Mouse (Mus musculus): Measurements from ENCODE around the gene Lmnb2. TPM values are rescaled to one million over a fixed set of nuclear protein-coding genes. Genes with fewer than 3 reads are reported as not detected.

The Lmnb2 gene
- polyA plus RNA-seq, 2 experiments: 2.8 to 11.3 TPM

- DNase-seq (ENCODE audit: low read depth in 3 of 3, low spot score in 3 of 3) (no peak), ATAC-seq (ENCODE audit: insufficient read depth) (no peak)
- H3K27me3 ChIP-seq (ENCODE audit: control insufficient read depth, insufficient read depth, low read length): peaks cover 53% of the 10 kb centered on the region
- no peaks in the 10 kb centered on the region for H3K9me3 ChIP-seq (ENCODE audit: control insufficient read depth, low read length)
- H3K4me2 ChIP-seq (ENCODE audit: low read depth): peak overlapping the region; percentile 90
- H3K9ac ChIP-seq (replicated peaks): no peak overlapping the region
- H3K27ac ChIP-seq: no peak overlapping the region
- H3K36me3 ChIP-seq (replicated peaks; ENCODE audit: control insufficient read depth, insufficient read depth, low read depth): no peaks in the 10 kb centered on the region
- WGBS (ENCODE audit: insufficient replicate concordance): 1% methylated on average over 45 of the region's 45 CpGs
- peak overlapping the region; percentile 40 to 42 for H3K4me3 ChIP-seq (ENCODE audit: insufficient read depth in 1 of 2, low read depth in 2 of 2, low read length in 2 of 2)
- TF ChIP-seq CTCF (IDR thresholded peaks at IDR 0.05; ENCODE audit: low read depth): no peak
- TF ChIP-seq EP300 (IDR thresholded peaks at IDR 0.05; ENCODE audit: low read depth): no peak
- H3K4me1 ChIP-seq (replicated peaks; ENCODE audit: control insufficient read depth in 2 of 2, insufficient read depth in 2 of 2, low read length in 1 of 2): peaks cover 11 to 13% of the 10 kb centered on the region in 2 experiments
Observed at GRCm38 (mm10) chr10:80930361-80931152, 12.5 kb upstream of the Lmnb2 start.

GRCm38 (mm10) chr10:80929299-80930226, 11.5 kb upstream of the Lmnb2 start, which contains the start of gene Gadd45b:
Gene Gadd45b, plus strand, starts transcription at chr10:80930073.
- H3K9me3 ChIP-seq (ENCODE audit: control insufficient read depth, low read length): no peaks in the 10 kb centered on the region
- peak within 1 kb of the TSS; percentile 90 for H3K4me2 ChIP-seq (ENCODE audit: low read depth)
- peak; percentile 94 to 95 (median 95) for DNase-seq (ENCODE audit: low read depth in 3 of 3, low spot score in 3 of 3)
- H3K36me3 ChIP-seq (replicated peaks; ENCODE audit: control insufficient read depth, insufficient read depth, low read depth): no peaks in the 10 kb centered on the region
- H3K4me1 ChIP-seq (replicated peaks; ENCODE audit: control insufficient read depth in 2 of 2, insufficient read depth in 2 of 2, low read length in 1 of 2): peaks cover 11 to 13% of the 10 kb centered on the region in 2 experiments
- H3K4me3 ChIP-seq (ENCODE audit: insufficient read depth in 1 of 2, low read depth in 2 of 2, low read length in 2 of 2): peak within 1 kb of the TSS; percentile 56 to 57
- H3K9ac ChIP-seq (replicated peaks): peak within 1 kb of the TSS; percentile 34
- H3K27ac ChIP-seq: no peak within 1 kb of the TSS
- peaks cover 46% of the 10 kb centered on the region for H3K27me3 ChIP-seq (ENCODE audit: control insufficient read depth, insufficient read depth, low read length)
- TF ChIP-seq EP300 (IDR thresholded peaks at IDR 0.05; ENCODE audit: low read depth): no peak
- no peak for TF ChIP-seq CTCF (IDR thresholded peaks at IDR 0.05; ENCODE audit: low read depth)
- WGBS (ENCODE audit: insufficient replicate concordance): under 1% methylated on average over 56 of the region's 56 CpGs
- peak; percentile 85 for ATAC-seq (ENCODE audit: insufficient read depth)

- DNase-seq (ENCODE audit: low read depth in 3 of 3, low spot score in 3 of 3) (peak; percentile 58 to 69 (median 64)), ATAC-seq (ENCODE audit: insufficient read depth) (peak; percentile 36; the same call in 1 of the 2 replicates)
- H3K27ac ChIP-seq: no peak overlapping the region
- no peaks in the 10 kb centered on the region for H3K36me3 ChIP-seq (replicated peaks; ENCODE audit: control insufficient read depth, insufficient read depth, low read depth)
- peak overlapping the region; percentile 90 for H3K4me2 ChIP-seq (ENCODE audit: low read depth)
- peaks cover 11 to 12% of the 10 kb centered on the region in 2 experiments for H3K4me1 ChIP-seq (replicated peaks; ENCODE audit: control insufficient read depth in 2 of 2, insufficient read depth in 2 of 2, low read length in 1 of 2)
- under 1% methylated on average over 48 of the region's 48 CpGs for WGBS (ENCODE audit: insufficient replicate concordance)
- H3K4me3 ChIP-seq (ENCODE audit: insufficient read depth in 1 of 2, low read depth in 2 of 2, low read length in 2 of 2): peak overlapping the region; percentile 56 to 57
- TF ChIP-seq CTCF (IDR thresholded peaks at IDR 0.05; ENCODE audit: low read depth): peak; percentile 91
- TF ChIP-seq EP300 (IDR thresholded peaks at IDR 0.05; ENCODE audit: low read depth): no peak
- peak overlapping the region; percentile 34 for H3K9ac ChIP-seq (replicated peaks)
- peaks cover 39% of the 10 kb centered on the region for H3K27me3 ChIP-seq (ENCODE audit: control insufficient read depth, insufficient read depth, low read length)
- no peaks in the 10 kb centered on the region for H3K9me3 ChIP-seq (ENCODE audit: control insufficient read depth, low read length)
Observed at GRCm38 (mm10) chr10:80928586-80929298, 10.7 kb upstream of the Lmnb2 start.

GRCm38 (mm10) chr10:80925472-80925871, 7.4 kb upstream of the Lmnb2 start:
- ATAC-seq (ENCODE audit: insufficient read depth) (no peak), DNase-seq (ENCODE audit: low read depth in 3 of 3, low spot score in 3 of 3) (no peak)
- Histone ChIP-seq H3K4me1 (replicated peaks; ENCODE audit: control insufficient read depth in 2 of 2, insufficient read depth in 2 of 2, low read length in 1 of 2) (peaks cover 11% of the 10 kb centered on the region in 2 experiments), H3K4me2 (ENCODE audit: low read depth) (no peak overlapping the region), H3K9me3 (ENCODE audit: control insufficient read depth, low read length) (no peaks in the 10 kb centered on the region), H3K9ac (replicated peaks) (no peak overlapping the region), H3K27me3 (ENCODE audit: control insufficient read depth, insufficient read depth, low read length) (peaks cover 6% of the 10 kb centered on the region), H3K4me3 (ENCODE audit: insufficient read depth in 1 of 2, low read depth in 2 of 2, low read length in 2 of 2) (no peak overlapping the region), H3K36me3 (replicated peaks; ENCODE audit: control insufficient read depth, insufficient read depth, low read depth) (no peaks in the 10 kb centered on the region), H3K27ac (no peak overlapping the region)
- TF ChIP-seq EP300 (IDR thresholded peaks at IDR 0.05; ENCODE audit: low read depth) (no peak), CTCF (IDR thresholded peaks at IDR 0.05; ENCODE audit: low read depth) (no peak)
- WGBS (ENCODE audit: insufficient replicate concordance): 38% methylated on average over 3 of the region's 3 CpGs

Measured in liver, embryonic 14.5 days (tissue).